Comparison of ENCODE assay signal across 11 mouse cellular contexts in genomic region chr4:152554421-152554820, GRCm38 (mm10).
A peak's percentile ranks its signal among the peaks of the same experiment; 100 is the strongest.
DNase-seq lines count a peak whose midpoint lies in the region; ATAC-seq lines count a peak whose summit lies in the region.
"Had no signal": no experiment of that assay in that cellular context is flagged by ENCODE, and none has a peak within 500 bp of the region (broad histone marks: within the 10 kb centered on the region; RNA-seq: fewer than 3 reads in every experiment).

No protein-coding gene starts in this region.

- no peaks in the 10 kb centered on the region for H3K36me3 ChIP-seq in intestine, embryonic 16.5 days (ENCODE audit: control insufficient read depth, insufficient read depth, low read length)
- H3K36me3 ChIP-seq in intestine, embryonic 15.5 days, result no peaks in the 10 kb centered on the region
- H3K36me3 ChIP-seq: liver, embryonic 15.5 days had no signal

- H3K4me1 ChIP-seq in intestine, embryonic 16.5 days (ENCODE audit: control insufficient read depth, insufficient read depth, low read length), result no peaks in the 10 kb centered on the region
- 0 out of 2 replicates have a peak, but pooled peaks cover 10% of the 10 kb centered on the region for H3K4me1 ChIP-seq in intestine, embryonic 15.5 days (replicated peaks)
- H3K4me1 ChIP-seq: liver, embryonic 15.5 days had no signal

- H3K27me3 ChIP-seq in intestine, embryonic 16.5 days (replicated peaks; ENCODE audit: control insufficient read depth, insufficient read depth, low read length), result no peaks in the 10 kb centered on the region
- no peaks in the 10 kb centered on the region for H3K27me3 ChIP-seq in intestine, embryonic 15.5 days (replicated peaks)
- H3K27me3 ChIP-seq: liver, embryonic 15.5 days had no signal

- no peaks in the 10 kb centered on the region for H3K9me3 ChIP-seq in intestine, embryonic 16.5 days (ENCODE audit: control insufficient read depth, low read length)
- no peaks in the 10 kb centered on the region for H3K9me3 ChIP-seq in intestine, embryonic 15.5 days

- peak; percentile 15 for DNase-seq in ovary, postnatal 14 days (ENCODE audit: low spot score)
- DNase-seq in ovary, adult 18-20 months (ENCODE audit: low spot score), result no peak
- peak; percentile 49 to 66 for DNase-seq in gastrocnemius, postnatal 4 days (ENCODE audit: low spot score in 2 of 2)
- no peak for DNase-seq in spleen, adult 18-20 months
- DNase-seq in layer of hippocampus, adult 11-12 months (ENCODE audit: low spot score), result no peak
- DNase-seq: kidney, postnatal 36 days had no signal

- no peak overlapping the region for H3K4me3 ChIP-seq in intestine, embryonic 16.5 days (ENCODE audit: low read length)
- H3K4me3 ChIP-seq in intestine, embryonic 15.5 days (replicated peaks), result no peak overlapping the region
- H3K4me3 ChIP-seq: erythroblast, embryonic 14.5 days; liver, embryonic 15.5 days had no signal

- no peak overlapping the region for H3K27ac ChIP-seq in intestine, embryonic 16.5 days (ENCODE audit: low read length)
- no peak overlapping the region for H3K27ac ChIP-seq in intestine, embryonic 15.5 days
- H3K27ac ChIP-seq: hindbrain, postnatal 0 days; liver, embryonic 15.5 days had no signal

- WGBS in intestine, embryonic 16.5 days, result 51% methylated on average over 18 of the region's 18 CpGs
- 55% methylated on average over 18 of the region's 18 CpGs for WGBS in intestine, embryonic 15.5 days

- no peak overlapping the region for H3K4me2 ChIP-seq in intestine, embryonic 16.5 days (ENCODE audit: low read depth, low read length)
- H3K4me2 ChIP-seq in intestine, embryonic 15.5 days (replicated peaks), result no peak overlapping the region
- H3K4me2 ChIP-seq: liver, embryonic 15.5 days had no signal

- 0 out of 2 replicates have a peak overlapping the region, but pooled peaks have one; percentile 6 for H3K9ac ChIP-seq in intestine, embryonic 16.5 days (ENCODE audit: low read depth, low read length)
- no peak overlapping the region for H3K9ac ChIP-seq in intestine, embryonic 15.5 days
- H3K9ac ChIP-seq: liver, embryonic 15.5 days had no signal

- no peak for ATAC-seq in intestine, embryonic 16.5 days
- ATAC-seq in intestine, embryonic 15.5 days, result no peak
- ATAC-seq: hindbrain, postnatal 0 days had no signal

Comparison
In these comparisons a context has a peak if more than half of its experiments do, and no peak if none do; other contexts are left out.
1. DNase-seq: peak in ovary, postnatal 14 days (single experiment) and gastrocnemius, postnatal 4 days (2 of 2); none in ovary, adult 18-20 months (single experiment), spleen, adult 18-20 months (0 of 2) and layer of hippocampus, adult 11-12 months (single experiment).